ENCODE assay signal across 9 mouse cellular contexts in genomic region chr17:36315689-36316253, GRCm38 (mm10). TPM values are rescaled to one million over a fixed set of nuclear protein-coding genes. Genes with fewer than 3 reads are reported as not detected.
A peak's percentile ranks its signal among the peaks of the same experiment; 100 is the strongest.
DNase-seq lines count a peak whose midpoint lies in the region; ATAC-seq and TF ChIP-seq lines count a peak whose summit lies in the region.
"Had no signal": no experiment of that assay in that cellular context is flagged by ENCODE, and none has a peak within 500 bp of the region (broad histone marks: within the 10 kb centered on the region; RNA-seq: fewer than 3 reads in every experiment).

No protein-coding gene starts in this region.

- TF ChIP-seq CTCF in thymus, adult 2 months (IDR thresholded peaks at IDR 0.05; ENCODE audit: borderline replicate concordance, control insufficient read depth, extremely low read depth, insufficient read depth, low read length, poor library complexity): no peak

- DNase-seq in heart, postnatal 25 days (ENCODE audit: low spot score): no peak
- DNase-seq in thymus, adult 2 months: no peak
- DNase-seq in thymus, postnatal 14 days: no peak
- DNase-seq in liver, embryonic 13.5 days: no peak
- peak; percentile 6 for DNase-seq in telencephalon, adult 2 months (ENCODE audit: low read depth, low spot score)
- no peak for DNase-seq in right cerebral cortex, adult 18-20 months
- DNase-seq in cerebellum, postnatal 25 days: no peak

- peaks cover 2% of the 10 kb centered on the region; the same call in 1 of the 2 replicates for H3K27me3 ChIP-seq in heart, embryonic 11.5 days (ENCODE audit: control insufficient read depth, insufficient read depth, low read length)
- no peaks in the 10 kb centered on the region for H3K27me3 ChIP-seq in thymus, adult 2 months (ENCODE audit: control insufficient read depth, insufficient read depth, low read length)
- H3K27me3 ChIP-seq in liver, embryonic 13.5 days: peaks cover 8% of the 10 kb centered on the region

- TF ChIP-seq POLR2A in thymus, adult 2 months (IDR thresholded peaks at IDR 0.05; ENCODE audit: control insufficient read depth, extremely low read depth, insufficient read depth, low read length, poor library complexity): no peak

- peak overlapping the region; percentile 70 for H3K9ac ChIP-seq in heart, embryonic 11.5 days (ENCODE audit: low read depth, low read length)
- no peak overlapping the region for H3K9ac ChIP-seq in liver, embryonic 13.5 days

- intact Hi-C loops in heart, postnatal 25 days (cut with DNase I): no loop called here

- no peaks in the 10 kb centered on the region for H3K4me1 ChIP-seq in heart, embryonic 11.5 days (ENCODE audit: control insufficient read depth, insufficient read depth, low read length)
- H3K4me1 ChIP-seq in thymus, adult 2 months (replicated peaks; ENCODE audit: control insufficient read depth, insufficient read depth, low read length): peaks cover 4% of the 10 kb centered on the region
- peaks cover 4% of the 10 kb centered on the region; the same call in 1 of the 2 replicates for H3K4me1 ChIP-seq in liver, embryonic 13.5 days (replicated peaks)

- no peak for ATAC-seq in heart, embryonic 11.5 days (replicated peaks; ENCODE audit: insufficient number of reproducible peaks, low FRiP score, low TSS enrichment)
- no peak for ATAC-seq in liver, embryonic 13.5 days (ENCODE audit: low read depth)

- no peak overlapping the region for H3K27ac ChIP-seq in heart, embryonic 11.5 days (ENCODE audit: low read depth, low read length)
- no peak overlapping the region for H3K27ac ChIP-seq in thymus, adult 2 months (ENCODE audit: control insufficient read depth, insufficient read depth, low read length)
- H3K27ac ChIP-seq in liver, embryonic 13.5 days: no peak overlapping the region

- H3K9me3 ChIP-seq in heart, embryonic 11.5 days (replicated peaks; ENCODE audit: control insufficient read depth, low read length): no peaks in the 10 kb centered on the region
- no peaks in the 10 kb centered on the region for H3K9me3 ChIP-seq in liver, embryonic 13.5 days (replicated peaks)

- 30% methylated on average over 5 of the region's 5 CpGs for WGBS in heart, embryonic 11.5 days (ENCODE audit: insufficient replicate concordance)
- WGBS in thymus, adult 2 months: 39% methylated on average over 5 of the region's 5 CpGs
- WGBS in liver, embryonic 13.5 days (ENCODE audit: insufficient replicate concordance): 30% methylated on average over 5 of the region's 5 CpGs

- no peaks in the 10 kb centered on the region for H3K36me3 ChIP-seq in heart, embryonic 11.5 days (ENCODE audit: control insufficient read depth, insufficient read depth, low read length)
- H3K36me3 ChIP-seq in thymus, adult 2 months (ENCODE audit: control insufficient read depth, insufficient read depth, low read length): no peaks in the 10 kb centered on the region
- H3K36me3 ChIP-seq in liver, embryonic 13.5 days: no peaks in the 10 kb centered on the region

- peak overlapping the region; percentile 48 for H3K4me3 ChIP-seq in heart, embryonic 11.5 days (ENCODE audit: low read depth, low read length)
- peak overlapping the region; percentile 64 for H3K4me3 ChIP-seq in thymus, adult 2 months (ENCODE audit: control insufficient read depth, insufficient read depth, low read length)
- peak overlapping the region; percentile 57 for H3K4me3 ChIP-seq in liver, embryonic 13.5 days (replicated peaks)

- peak overlapping the region; percentile 87 for H3K4me2 ChIP-seq in heart, embryonic 11.5 days
- H3K4me2 ChIP-seq in liver, embryonic 13.5 days: peak overlapping the region; percentile 77

RNA-seq across cellular contexts. Expression of gene H2-M10.1, which starts 10.2 kb away (rescaled TPM):
- not detected in 2 replicates for polyA plus RNA-seq in heart, embryonic 11.5 days (2014; fragmentation: Nextera tagmentation; extraction: Ambion mirVana)
- not detected for total RNA-seq in heart, postnatal 25 days (2021)
- 0.10 and 0.13 TPM in 2 replicates for polyA plus RNA-seq in thymus, adult 2 months (2012; rRNA removed)
- polyA plus RNA-seq in liver, embryonic 13.5 days (2015; fragmentation: Nextera tagmentation; extraction: Ambion mirVana): not detected in 2 replicates
- total RNA-seq: layer of hippocampus, postnatal 36 days had no signal

RNA-seq across cellular contexts. Expression of gene H2-M10.2, which starts 29.5 kb away (rescaled TPM):
- polyA plus RNA-seq in heart, embryonic 11.5 days (2014; fragmentation: Nextera tagmentation; extraction: Ambion mirVana): not detected in 2 replicates
- not detected for total RNA-seq in heart, postnatal 25 days (2021)
- polyA plus RNA-seq in thymus, adult 2 months (2012; rRNA removed): not detected in 2 replicates
- not detected in 2 replicates for polyA plus RNA-seq in liver, embryonic 13.5 days (2015; fragmentation: Nextera tagmentation; extraction: Ambion mirVana)
- total RNA-seq: layer of hippocampus, postnatal 36 days had no signal

RNA-seq across cellular contexts. Expression of gene Trim39, which starts 43.7 kb away (rescaled TPM):
- polyA plus RNA-seq in heart, embryonic 11.5 days (2014; fragmentation: Nextera tagmentation; extraction: Ambion mirVana): 9.1 and 9.6 TPM in 2 replicates
- total RNA-seq in heart, postnatal 25 days (2021): 1 to 10 TPM; 5.7 to 7.0 TPM
- 51.1 and 56.1 TPM in 2 replicates for polyA plus RNA-seq in thymus, adult 2 months (2012; rRNA removed)
- 6.1 and 6.7 TPM in 2 replicates for polyA plus RNA-seq in liver, embryonic 13.5 days (2015; fragmentation: Nextera tagmentation; extraction: Ambion mirVana)

RNA-seq across cellular contexts. Expression of gene H2-M10.3, which starts 52.4 kb away (rescaled TPM):
- not detected in 2 replicates for polyA plus RNA-seq in heart, embryonic 11.5 days (2014; fragmentation: Nextera tagmentation; extraction: Ambion mirVana)
- not detected for total RNA-seq in heart, postnatal 25 days (2021)
- polyA plus RNA-seq in thymus, adult 2 months (2012; rRNA removed): not detected in 2 replicates
- polyA plus RNA-seq in liver, embryonic 13.5 days (2015; fragmentation: Nextera tagmentation; extraction: Ambion mirVana): not detected in 2 replicates
- total RNA-seq: layer of hippocampus, postnatal 36 days had no signal

RNA-seq across cellular contexts. Expression of gene Rpp21, which starts 57.9 kb away (rescaled TPM):
- polyA plus RNA-seq in heart, embryonic 11.5 days (2014; fragmentation: Nextera tagmentation; extraction: Ambion mirVana): 97.9 and 100 TPM in 2 replicates
- total RNA-seq in heart, postnatal 25 days (2021): 10 to 100 TPM; 35.9 to 36.8 TPM
- polyA plus RNA-seq in thymus, adult 2 months (2012; rRNA removed): 124 and 160 TPM in 2 replicates
- 60.0 and 75.1 TPM in 2 replicates for polyA plus RNA-seq in liver, embryonic 13.5 days (2015; fragmentation: Nextera tagmentation; extraction: Ambion mirVana)
